Mouse (Mus musculus): ENCODE measurements around the gene Gm21317. TPM values are rescaled to one million over a fixed set of nuclear protein-coding genes. Genes with fewer than 3 reads are reported as not detected.

Gm21317 gene
- polyA plus RNA-seq (2021; fragmentation: Nextera tagmentation) = not detected in 2 replicates
- long read RNA-seq, experiment 1 = 0 reads
- long read RNA-seq, experiment 2 = 0 reads

DNA sequence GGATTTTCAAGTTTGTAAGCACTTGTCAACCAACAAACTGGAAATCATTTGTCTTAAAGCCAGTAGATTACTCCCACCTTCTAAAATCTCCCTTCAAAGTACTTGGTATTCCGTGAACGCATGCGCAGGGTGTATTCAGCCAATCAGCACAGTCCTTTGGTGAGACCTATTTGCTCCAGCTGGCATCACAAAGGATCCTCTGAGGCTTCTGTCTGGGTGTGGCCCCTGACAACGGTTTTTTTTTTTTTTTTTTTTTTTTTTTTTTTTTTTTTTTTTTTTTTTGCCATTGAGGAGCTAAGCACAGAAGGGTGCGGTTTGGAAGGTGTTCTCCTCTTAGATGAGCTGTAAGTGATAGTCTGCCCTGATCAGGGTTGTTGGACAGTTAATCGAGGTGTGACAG is at the start of gene Gm21317:
Gm21317 (plus strand) TSS at position 301 of the 400 bp plus-strand sequence.

Data from left cerebral cortex, adult 6 months (tissue).